Mouse (Mus musculus): ENCODE data around the gene Psmd13. TPM values are rescaled to one million over a fixed set of nuclear protein-coding genes. Genes with fewer than 3 reads are reported as not detected.

Gene Psmd13
- polyA plus RNA-seq, 1 experiment from 2014 or later = 187 TPM

DNA sequence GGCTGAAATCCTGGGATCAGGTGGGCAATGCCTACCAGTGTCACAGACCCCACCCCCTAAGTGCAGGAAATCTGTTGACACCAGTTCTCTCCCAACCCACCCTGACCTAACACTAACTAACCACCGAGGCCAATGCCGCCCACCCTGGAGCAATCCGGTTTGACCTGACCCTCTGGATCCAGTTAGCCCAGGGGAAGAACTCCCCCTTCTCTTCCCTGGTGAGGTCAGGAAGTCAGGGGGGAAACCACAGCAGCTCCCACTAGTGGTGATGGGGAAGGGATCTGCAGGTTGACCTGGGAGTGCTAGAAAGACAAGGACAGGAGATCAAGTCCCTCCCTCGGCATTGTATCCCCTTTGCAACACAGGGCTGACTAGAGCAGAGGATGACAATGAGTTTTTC lies 36.1 kb upstream of the Psmd13 start:
- Histone ChIP-seq H3K9me3 (replicated peaks) (no peaks in the 10 kb centered on the region), H3K27ac (no peak overlapping the region), H3K4me3 (replicated peaks) (no peak overlapping the region), H3K36me3 (no peaks in the 10 kb centered on the region; the same call in 1 of the 2 replicates), H3K9ac (no peak overlapping the region), H3K4me1 (replicated peaks) (peaks cover 2% of the 10 kb centered on the region; the same call in 1 of the 2 replicates), H3K27me3 (peaks cover 32% of the 10 kb centered on the region), H3K4me2 (no peak overlapping the region)
- DNase-seq = no peak
- ATAC-seq (ENCODE audit: low read depth) = no peak
- WGBS (ENCODE audit: insufficient replicate concordance) = 62% methylated on average over 4 of the region's 4 CpGs

DNA sequence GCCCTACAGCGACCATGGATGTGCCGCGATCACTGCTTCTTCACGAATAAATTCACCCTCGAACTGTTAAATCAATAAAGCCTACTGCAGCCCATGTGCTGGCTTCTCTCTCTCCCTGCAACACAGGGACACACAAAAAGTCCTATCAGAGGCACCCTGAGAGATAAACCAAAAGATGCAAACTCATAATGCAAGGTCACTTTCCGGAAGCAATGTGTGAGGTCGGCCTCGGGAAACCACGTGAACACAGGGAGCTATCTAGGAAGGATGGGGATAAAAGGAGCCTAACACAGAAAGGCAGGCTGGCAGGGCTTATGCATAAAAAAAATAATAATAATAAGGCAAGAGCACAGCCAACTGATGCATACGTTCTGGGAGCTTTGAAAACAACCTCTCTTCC lies 35.1 kb upstream of the Psmd13 start:
- H3K27me3 ChIP-seq = peaks cover 22% of the 10 kb centered on the region
- no peak overlapping the region for H3K4me3 ChIP-seq (replicated peaks)
- ATAC-seq (ENCODE audit: low read depth) (no peak), DNase-seq (no peak)
- WGBS (ENCODE audit: insufficient replicate concordance) = 66% methylated on average over 10 of the region's 10 CpGs
- peaks cover 2% of the 10 kb centered on the region; the same call in 1 of the 2 replicates for H3K4me1 ChIP-seq (replicated peaks)
- no peak overlapping the region for H3K4me2 ChIP-seq
- no peaks in the 10 kb centered on the region for H3K9me3 ChIP-seq (replicated peaks)
- no peak overlapping the region for H3K9ac ChIP-seq
- no peak overlapping the region for H3K27ac ChIP-seq
- peaks cover 3% of the 10 kb centered on the region for H3K36me3 ChIP-seq

DNA sequence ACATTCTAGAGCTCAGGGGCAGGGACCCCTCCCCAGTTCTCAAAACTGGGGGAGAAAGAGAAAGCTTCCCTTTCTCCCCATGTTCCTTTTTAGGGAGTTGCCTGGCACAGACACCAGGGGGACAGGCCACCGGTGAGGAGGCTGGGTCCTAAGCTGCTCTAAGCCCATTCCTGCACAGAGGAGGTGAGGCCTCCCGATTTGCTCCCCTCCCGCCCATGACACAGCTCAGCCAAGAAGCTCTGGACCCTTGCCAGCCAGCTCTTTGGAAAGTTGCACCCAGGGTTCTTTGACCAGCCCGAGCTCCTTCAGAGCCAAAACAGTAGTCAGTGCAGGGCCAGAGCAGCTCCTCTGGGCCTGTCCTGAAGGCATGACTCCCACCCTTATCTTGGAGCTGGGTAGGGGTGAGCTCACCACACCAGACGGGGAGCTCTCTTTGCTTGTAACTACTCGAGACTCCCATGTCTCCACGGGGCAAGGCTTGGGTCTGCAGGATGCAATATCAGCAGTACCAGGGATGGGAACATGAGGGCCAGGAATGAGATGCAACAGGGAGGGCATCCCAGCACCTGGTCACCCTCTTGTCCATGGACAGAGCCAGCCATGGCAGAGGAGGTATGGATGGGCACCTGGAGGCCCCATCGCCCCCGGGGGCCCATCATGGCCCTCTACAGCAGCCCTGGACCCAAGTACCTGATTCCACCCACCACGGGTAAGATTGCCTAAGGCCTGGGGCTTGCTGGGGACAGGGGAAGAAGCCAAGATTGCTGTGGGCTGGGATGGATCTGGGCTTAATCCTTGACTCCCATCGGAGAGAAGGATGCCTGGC lies 33.8 kb upstream of the Psmd13 start, which contains the start of gene Odf3:
Odf3 (plus strand) TSS at position 51 of the 826 bp plus-strand sequence.
- Histone ChIP-seq H3K27ac (no peak within 1 kb of the TSS), H3K4me3 (replicated peaks) (no peak within 1 kb of the TSS), H3K4me1 (replicated peaks) (peaks cover 6% of the 10 kb centered on the region; the same call in 1 of the 2 replicates), H3K9ac (no peak within 1 kb of the TSS), H3K36me3 (peaks cover 16% of the 10 kb centered on the region), H3K9me3 (replicated peaks) (no peaks in the 10 kb centered on the region), H3K4me2 (no peak within 1 kb of the TSS), H3K27me3 (peaks cover 11% of the 10 kb centered on the region; the same call in 1 of the 2 replicates)
- ATAC-seq (ENCODE audit: low read depth) (no peak), DNase-seq (no peak)
- WGBS (ENCODE audit: insufficient replicate concordance) = 57% methylated on average over 11 of the region's 11 CpGs

DNA sequence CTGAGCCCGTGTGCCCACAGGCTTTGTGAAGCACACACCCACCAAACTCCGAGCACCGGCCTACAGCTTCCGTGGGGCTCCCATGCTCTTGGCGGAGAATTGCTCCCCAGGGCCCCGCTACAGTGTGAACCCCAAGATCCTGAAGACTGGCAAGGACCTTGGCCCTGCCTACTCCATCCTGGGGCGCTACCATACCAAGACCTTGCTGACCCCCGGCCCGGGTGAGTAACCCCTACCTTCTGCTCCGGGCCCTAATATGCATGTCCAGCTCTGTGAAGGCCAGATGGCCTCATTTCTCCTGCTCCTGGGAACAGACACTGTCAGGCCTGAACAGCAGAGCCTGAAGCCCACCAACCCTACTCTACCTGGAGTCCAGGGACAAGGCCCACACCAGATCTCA lies 33.2 kb upstream of the Psmd13 start:
- Histone ChIP-seq H3K27me3 (peaks cover 5% of the 10 kb centered on the region; the same call in 1 of the 2 replicates), H3K36me3 (peaks cover 23% of the 10 kb centered on the region), H3K4me1 (replicated peaks) (peaks cover 10% of the 10 kb centered on the region), H3K9me3 (replicated peaks) (no peaks in the 10 kb centered on the region), H3K4me3 (replicated peaks) (no peak overlapping the region), H3K4me2 (no peak overlapping the region), H3K9ac (no peak overlapping the region), H3K27ac (no peak overlapping the region)
- ATAC-seq (ENCODE audit: low read depth) (no peak), DNase-seq (no peak)
- WGBS (ENCODE audit: insufficient replicate concordance) = 79% methylated on average over 10 of the region's 10 CpGs

DNA sequence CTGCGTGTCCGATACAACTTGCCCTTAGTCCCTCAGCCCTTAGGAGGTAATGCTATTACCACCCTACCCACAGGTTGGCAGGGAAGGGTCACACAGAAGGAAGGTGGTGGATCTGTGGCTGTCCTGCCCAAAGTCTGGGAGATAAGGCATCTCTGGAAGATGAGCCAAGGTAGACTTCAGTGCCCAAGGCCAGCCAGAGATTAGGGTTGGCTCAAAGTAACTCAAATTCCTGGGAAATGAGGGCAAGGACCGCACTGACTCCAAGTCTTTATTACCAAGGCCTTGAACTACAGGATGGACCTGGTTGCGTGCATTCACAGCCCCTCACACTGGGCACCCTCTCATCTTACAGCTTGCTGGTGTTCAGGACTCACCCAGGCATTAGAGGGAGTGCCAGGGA lies 29.9 kb upstream of the Psmd13 start:
- H3K4me1 ChIP-seq (replicated peaks) = peaks cover 29% of the 10 kb centered on the region
- H3K36me3 ChIP-seq = peaks cover 35% of the 10 kb centered on the region
- no peak overlapping the region for H3K4me2 ChIP-seq
- H3K9me3 ChIP-seq (replicated peaks) = no peaks in the 10 kb centered on the region
- H3K27me3 ChIP-seq = no peaks in the 10 kb centered on the region
- no peak for DNase-seq
- H3K9ac ChIP-seq = no peak overlapping the region
- WGBS (ENCODE audit: insufficient replicate concordance) = 91% methylated on average over 4 of the region's 4 CpGs
- no peak overlapping the region for H3K27ac ChIP-seq
- no peak for ATAC-seq (ENCODE audit: low read depth)
- H3K4me3 ChIP-seq (replicated peaks) = no peak overlapping the region

DNA sequence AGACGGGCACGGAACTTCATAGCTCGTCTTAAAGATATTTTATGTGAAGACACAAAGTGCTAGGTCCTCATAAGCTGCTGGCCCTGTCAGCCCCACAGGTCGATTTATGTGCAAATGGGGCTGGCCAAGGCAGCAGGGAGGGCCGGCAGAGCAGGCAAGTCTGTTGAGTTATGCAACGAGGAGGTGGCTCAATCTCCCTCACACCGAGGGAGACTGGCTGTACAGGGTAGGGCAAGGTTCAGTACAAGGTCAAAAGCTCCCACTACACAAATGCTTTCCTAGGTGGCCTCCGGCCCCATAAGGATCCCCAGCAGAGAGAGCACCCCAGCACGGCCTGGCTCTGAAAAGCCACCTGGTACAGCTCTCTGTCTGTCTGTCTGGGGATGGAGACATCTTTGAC lies 28.4 kb upstream of the Psmd13 start:
- ATAC-seq (ENCODE audit: low read depth) = no peak
- Histone ChIP-seq H3K9ac (no peak overlapping the region), H3K9me3 (replicated peaks) (no peaks in the 10 kb centered on the region), H3K4me2 (0 out of 2 replicates have a peak overlapping the region, but pooled peaks have one; percentile 8), H3K27ac (peak overlapping the region; percentile 55), H3K27me3 (no peaks in the 10 kb centered on the region), H3K4me1 (replicated peaks) (peaks cover 39% of the 10 kb centered on the region), H3K4me3 (replicated peaks) (no peak overlapping the region; the same call in 1 of the 2 replicates), H3K36me3 (peaks cover 35% of the 10 kb centered on the region)
- 71% methylated on average over 9 of the region's 9 CpGs for WGBS (ENCODE audit: insufficient replicate concordance)
- DNase-seq = no peak

DNA sequence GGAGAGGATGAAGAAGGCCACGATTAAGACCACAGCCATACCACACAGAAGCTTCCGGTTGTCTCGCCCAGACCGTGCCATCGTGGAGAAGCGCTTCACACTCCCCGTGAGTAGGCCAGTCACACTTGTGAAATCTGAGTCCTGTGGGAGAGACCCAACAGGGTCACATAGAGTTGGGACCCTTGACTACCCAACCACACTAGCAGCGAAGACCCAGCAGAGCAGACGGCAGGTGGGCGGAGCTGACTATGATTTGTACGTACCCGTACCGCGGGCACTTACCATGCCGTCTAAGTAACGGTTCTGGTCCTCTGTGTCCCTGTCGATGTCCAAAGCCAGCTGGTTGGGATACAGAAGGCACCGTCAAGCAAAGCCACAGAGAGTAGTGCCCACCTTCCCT lies 27.3 kb upstream of the Psmd13 start:
- Histone ChIP-seq H3K9me3 (replicated peaks) (no peaks in the 10 kb centered on the region), H3K4me2 (peak overlapping the region; percentile 97), H3K27me3 (no peaks in the 10 kb centered on the region), H3K4me1 (replicated peaks) (peaks cover 50% of the 10 kb centered on the region), H3K4me3 (replicated peaks) (peak overlapping the region; percentile 89; the same call in 1 of the 2 replicates), H3K27ac (no peak overlapping the region), H3K36me3 (peaks cover 46% of the 10 kb centered on the region), H3K9ac (peak overlapping the region; percentile 93; the same call in 1 of the 2 replicates)
- no peak for ATAC-seq (ENCODE audit: low read depth)
- WGBS (ENCODE audit: insufficient replicate concordance) = 89% methylated on average over 18 of the region's 18 CpGs
- DNase-seq = no peak

DNA sequence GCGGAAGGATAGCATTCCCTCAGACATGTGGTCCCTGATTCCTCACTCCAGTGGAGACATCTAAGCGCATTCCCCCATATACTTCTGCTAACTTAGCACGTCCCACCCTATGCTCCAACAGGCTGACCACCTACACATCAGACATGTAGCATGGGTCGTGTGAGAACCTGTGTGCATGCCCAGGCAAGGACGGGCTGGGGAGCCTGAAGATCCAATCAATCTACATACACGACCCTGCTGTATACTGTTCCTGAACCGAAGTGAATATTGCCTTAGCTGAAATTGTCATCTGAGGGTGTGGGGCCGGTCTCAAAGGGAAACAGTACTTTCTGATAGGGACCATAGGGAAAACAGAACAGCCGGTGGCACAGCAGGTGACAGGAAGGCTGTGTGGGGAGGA lies 26.6 kb upstream of the Psmd13 start:
- H3K4me3 ChIP-seq (replicated peaks) = peak overlapping the region; percentile 89
- H3K36me3 ChIP-seq = peaks cover 52% of the 10 kb centered on the region
- 59% methylated on average over 9 of the region's 9 CpGs for WGBS (ENCODE audit: insufficient replicate concordance)
- H3K9me3 ChIP-seq (replicated peaks) = no peaks in the 10 kb centered on the region
- peak overlapping the region; percentile 97 for H3K4me2 ChIP-seq
- H3K4me1 ChIP-seq (replicated peaks) = peaks cover 50% of the 10 kb centered on the region
- ATAC-seq (ENCODE audit: low read depth) = no peak
- no peak for DNase-seq
- peak overlapping the region; percentile 99 for H3K27ac ChIP-seq
- peak overlapping the region; percentile 93 for H3K9ac ChIP-seq
- H3K27me3 ChIP-seq = no peaks in the 10 kb centered on the region

DNA sequence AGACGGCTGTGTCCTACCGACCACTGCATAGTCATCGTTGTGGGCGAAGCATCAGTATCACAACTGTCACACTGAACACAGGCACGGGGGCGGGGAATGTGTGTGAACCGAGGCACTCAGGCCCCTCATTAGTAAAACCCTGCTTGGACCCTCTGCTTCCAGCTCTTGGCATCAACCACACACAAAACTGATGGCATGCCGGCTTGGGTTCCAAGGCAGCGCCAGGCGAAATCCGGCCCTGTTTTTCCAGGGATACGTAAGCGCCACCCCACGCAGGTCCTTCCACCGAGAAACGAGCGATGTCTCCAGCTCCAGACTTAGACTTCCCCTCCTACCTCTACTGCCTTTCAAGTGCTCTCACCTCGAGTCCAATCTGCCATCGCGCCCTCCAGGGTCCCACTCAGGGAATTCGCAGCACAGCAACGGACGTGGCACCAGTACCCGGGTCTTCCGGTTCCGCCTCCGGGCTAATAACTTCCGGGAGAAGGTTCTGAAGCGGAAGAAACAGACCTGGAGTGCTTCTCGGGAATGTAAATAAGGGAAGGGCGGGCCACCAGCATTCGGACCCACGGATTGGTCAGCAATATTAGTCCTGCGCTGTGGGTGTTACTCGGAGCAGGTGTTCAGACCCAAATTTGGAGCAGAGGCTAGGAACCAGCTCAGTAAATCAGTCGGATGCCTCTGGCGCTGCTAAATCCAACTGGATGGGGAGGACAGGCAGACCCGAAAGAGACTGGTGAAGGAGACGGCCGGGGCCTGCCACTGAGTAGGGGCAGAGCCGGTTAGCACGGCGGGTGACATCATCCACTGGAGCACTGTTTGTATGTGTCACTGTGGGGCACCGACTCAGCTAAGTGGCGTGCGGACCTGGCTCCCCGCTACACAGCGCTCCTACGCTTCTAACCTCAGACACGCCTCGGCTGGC lies 25.6 kb upstream of the Psmd13 start, which contains the start of gene Gm45785:
Gm45785 (minus strand) TSS at position 472 of the 925 bp plus-strand sequence.
- H3K36me3 ChIP-seq = peaks cover 62% of the 10 kb centered on the region
- peak within 1 kb of the TSS; percentile 99 for H3K27ac ChIP-seq
- ATAC-seq (ENCODE audit: low read depth) = peak; percentile 76

DNA sequence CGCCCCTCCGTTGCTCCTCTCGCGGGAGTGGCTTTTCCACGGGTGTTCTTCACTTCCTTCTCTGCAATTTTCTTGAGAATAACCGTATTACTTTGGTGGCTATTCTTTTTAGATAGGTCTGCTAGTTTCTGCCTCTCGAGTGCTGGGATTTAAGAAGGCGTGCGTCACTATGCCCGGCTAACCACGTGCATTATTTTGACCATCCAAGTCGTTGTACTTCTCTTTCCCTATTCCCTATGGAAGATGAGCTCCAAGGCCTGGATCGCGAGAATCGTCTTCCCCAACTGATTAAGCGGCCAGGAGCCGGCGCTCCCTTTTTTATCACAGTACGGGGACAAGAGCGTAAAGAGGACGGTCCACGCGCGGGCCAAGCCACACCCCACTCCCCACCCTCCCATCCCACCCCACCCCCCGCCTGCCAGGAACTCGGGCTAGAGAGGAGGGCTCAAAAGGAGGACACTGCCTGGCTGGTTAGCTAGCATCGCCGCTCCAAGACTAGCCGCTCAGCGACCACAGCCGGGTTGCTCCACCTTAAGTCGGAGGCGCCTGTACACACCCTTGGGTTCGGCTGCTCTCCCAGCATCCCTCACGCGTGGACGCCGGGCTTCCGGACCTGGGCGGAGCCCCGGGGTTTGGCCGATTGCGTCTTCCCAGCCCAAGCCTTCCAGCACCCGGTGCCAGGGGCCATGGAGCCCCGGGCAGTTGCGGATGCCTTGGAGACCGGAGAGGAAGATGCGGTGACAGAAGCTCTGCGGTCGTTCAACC lies 24.8 kb upstream of the Psmd13 start, which contains the start of gene Ric8a:
Ric8a (plus strand) TSS at position 173 of the 765 bp plus-strand sequence.
- Histone ChIP-seq H3K27me3 (no peaks in the 10 kb centered on the region), H3K27ac (peak within 1 kb of the TSS; percentile 99), H3K9me3 (replicated peaks) (no peaks in the 10 kb centered on the region), H3K4me3 (replicated peaks) (peak within 1 kb of the TSS; percentile 89), H3K4me2 (peak within 1 kb of the TSS; percentile 97), H3K9ac (peak within 1 kb of the TSS; percentile 93), H3K4me1 (replicated peaks) (peaks cover 50% of the 10 kb centered on the region), H3K36me3 (peaks cover 64% of the 10 kb centered on the region)
- ATAC-seq (ENCODE audit: low read depth) = peak; percentile 83
- under 1% methylated on average over 49 of the region's 50 CpGs for WGBS (ENCODE audit: insufficient replicate concordance)
- DNase-seq = peak; percentile 86

More for the DNA sequence above, 25.6 kb upstream of the Psmd13 start, which contains the start of gene Gm45785:
- Histone ChIP-seq H3K9ac (peak within 1 kb of the TSS; percentile 93), H3K4me2 (peak within 1 kb of the TSS; percentile 97), H3K9me3 (replicated peaks) (no peaks in the 10 kb centered on the region), H3K4me1 (replicated peaks) (peaks cover 50% of the 10 kb centered on the region), H3K27me3 (no peaks in the 10 kb centered on the region), H3K4me3 (replicated peaks) (peak within 1 kb of the TSS; percentile 89)
- whole genome bisulfite sequencing (ENCODE audit: insufficient replicate concordance) = under 1% methylated on average over 51 of the region's 51 CpGs
- peak; percentile 82 for DNase-seq

Measured in liver, embryonic 13.5 days (tissue).